Mouse (Mus musculus): ENCODE data around the gene Slc12a8. TPM values are rescaled to one million over a fixed set of nuclear protein-coding genes. Genes with fewer than 3 reads are reported as not detected.

Slc12a8 gene
- total RNA-seq (2014; fragmentation: Nextera tagmentation): not detected in 2 replicates
- total RNA-seq (2017): 0.49 TPM in 1 of 2 replicates, not detected in the other
- polyA plus RNA-seq (2012): not detected in 2 replicates

DNA sequence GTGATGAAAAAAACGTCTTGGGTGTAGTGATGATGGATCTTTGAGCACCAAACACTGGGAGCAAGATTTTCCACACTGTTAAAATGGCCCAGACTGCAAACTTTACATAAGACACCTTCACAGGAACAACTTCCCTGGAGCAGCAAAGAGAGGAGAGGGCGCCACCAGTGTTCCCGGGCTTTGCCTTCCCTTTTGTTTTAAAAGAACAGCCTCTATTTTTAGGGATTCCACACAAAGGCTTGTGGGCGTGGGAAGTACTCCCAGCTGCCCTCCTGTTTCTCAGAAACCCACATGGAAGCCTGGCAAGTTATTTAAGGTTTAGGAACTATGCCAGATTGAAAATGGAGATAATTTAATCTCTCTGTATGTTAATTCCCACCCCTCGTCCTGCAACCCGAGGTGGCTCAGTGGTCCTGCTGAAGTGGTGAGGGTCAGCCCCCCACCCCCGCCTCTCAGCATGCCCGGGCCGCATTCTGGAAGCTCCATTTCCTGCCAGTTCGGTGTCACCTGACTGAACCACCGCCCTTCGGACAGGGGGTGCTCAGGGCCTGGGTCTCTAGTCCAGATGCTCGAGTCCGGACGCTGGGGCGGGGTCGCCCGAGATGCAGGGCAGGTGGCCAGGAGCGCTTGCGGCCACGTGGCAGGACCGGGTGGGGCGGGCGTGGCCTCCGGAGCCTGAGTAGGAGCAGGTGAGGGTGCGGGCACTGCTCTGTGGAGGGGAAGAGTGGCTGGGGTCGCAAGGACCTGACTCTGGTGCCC lies at the start of gene Slc12a8:
Gene Slc12a8 (plus strand): TSS at position 522 of the 759 bp plus-strand sequence.
- Histone ChIP-seq H3K27me3 (ENCODE audit: insufficient read depth, low read length) (peaks cover 43% of the 10 kb centered on the region), H3K9me3 (replicated peaks) (no peaks in the 10 kb centered on the region), H3K4me1 (ENCODE audit: insufficient read depth, low read depth, low read length) (no peaks in the 10 kb centered on the region), H3K36me3 (replicated peaks) (no peaks in the 10 kb centered on the region), H3K4me3 (ENCODE audit: low read depth, low read length) (no peak within 1 kb of the TSS)
- TF ChIP-seq POLR2AphosphoS5 (IDR thresholded peaks at IDR 0.05; ENCODE audit: insufficient replicate concordance, low read depth, low read length): no peak
- TF ChIP-seq GATA1 (IDR thresholded peaks at IDR 0.05; ENCODE audit: borderline replicate concordance, low read length): no peak
- TF ChIP-seq TAL1 (conservative IDR thresholded peaks at IDR 0.05; ENCODE audit: low read depth, low read length): no peak
- no peak for TF ChIP-seq GATA2 (IDR thresholded peaks at IDR 0.05; ENCODE audit: borderline replicate concordance, low read depth, low read length)
- no peak for TF ChIP-seq CTCF (IDR thresholded peaks at IDR 0.05; ENCODE audit: low read depth, low read length)
- no peak for DNase-seq (ENCODE audit: low spot score)
- no peak for ATAC-seq (ENCODE audit: extremely low read depth, insufficient number of reproducible peaks, low FRiP score, poor library complexity, severe bottlenecking)

DNA sequence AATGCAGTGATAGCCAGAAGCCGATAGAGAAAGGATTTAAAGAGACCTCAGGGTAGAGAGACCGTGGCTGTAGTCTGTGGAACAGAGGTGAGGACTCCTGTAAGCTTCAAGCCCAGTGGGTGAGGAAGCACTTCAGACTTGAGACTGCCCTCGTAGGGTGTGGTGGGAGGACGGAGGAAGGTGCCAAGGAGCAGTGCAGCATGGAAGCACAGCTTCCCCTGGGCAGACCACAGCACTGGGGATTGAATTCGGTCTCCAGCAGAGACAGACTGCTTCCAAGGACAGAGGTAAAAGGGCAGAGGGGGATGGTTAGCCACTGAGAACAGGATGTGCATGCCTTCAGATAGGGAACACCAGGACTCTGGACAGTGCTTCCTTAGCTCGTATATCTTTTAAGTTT lies 49.7 kb upstream of the Slc12a8 start:
- Histone ChIP-seq H3K36me3 (replicated peaks) (peaks cover 71% of the 10 kb centered on the region), H3K27me3 (ENCODE audit: insufficient read depth, low read length) (no peaks in the 10 kb centered on the region), H3K4me1 (ENCODE audit: insufficient read depth, low read depth, low read length) (0 out of 2 replicates have a peak, but pooled peaks cover 2% of the 10 kb centered on the region), H3K4me3 (ENCODE audit: low read depth, low read length) (no peak overlapping the region), H3K9me3 (replicated peaks) (no peaks in the 10 kb centered on the region)
- TF ChIP-seq CTCF (IDR thresholded peaks at IDR 0.05; ENCODE audit: low read depth, low read length) (no peak), GATA1 (IDR thresholded peaks at IDR 0.05; ENCODE audit: borderline replicate concordance, low read length) (no peak), GATA2 (IDR thresholded peaks at IDR 0.05; ENCODE audit: borderline replicate concordance, low read depth, low read length) (no peak), POLR2AphosphoS5 (IDR thresholded peaks at IDR 0.05; ENCODE audit: insufficient replicate concordance, low read depth, low read length) (no peak), TAL1 (conservative IDR thresholded peaks at IDR 0.05; ENCODE audit: low read depth, low read length) (no peak)
- DNase-seq (ENCODE audit: low spot score) (no peak), ATAC-seq (ENCODE audit: extremely low read depth, insufficient number of reproducible peaks, low FRiP score, poor library complexity, severe bottlenecking) (no peak)

DNA sequence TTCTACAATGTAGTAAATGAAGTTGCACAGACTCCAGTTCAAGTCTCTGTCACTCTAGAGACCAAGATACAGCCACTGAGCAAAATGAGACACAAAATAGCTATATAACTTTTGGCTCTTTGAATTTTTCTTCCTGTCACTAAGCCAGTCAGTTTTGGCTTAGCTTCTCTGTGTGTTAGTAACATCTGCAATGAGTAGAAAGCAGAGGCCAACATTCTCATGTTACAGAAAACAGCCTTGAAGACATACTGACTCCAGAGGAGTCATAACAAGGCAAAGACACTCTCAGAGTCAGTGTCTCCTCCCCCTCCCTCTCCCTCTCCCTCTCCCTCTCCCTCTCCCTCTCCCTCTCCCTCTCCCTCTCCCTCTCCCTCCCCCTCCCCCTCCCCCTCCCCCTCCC lies 47.2 kb upstream of the Slc12a8 start:
- H3K4me1 ChIP-seq (ENCODE audit: insufficient read depth, low read depth, low read length): peaks cover 7% of the 10 kb centered on the region; the same call in 1 of the 2 replicates
- DNase-seq (ENCODE audit: low spot score) (no peak), ATAC-seq (ENCODE audit: extremely low read depth, insufficient number of reproducible peaks, low FRiP score, poor library complexity, severe bottlenecking) (no peak)
- peaks cover 65% of the 10 kb centered on the region for H3K36me3 ChIP-seq (replicated peaks)
- H3K9me3 ChIP-seq (replicated peaks): no peaks in the 10 kb centered on the region
- H3K4me3 ChIP-seq (ENCODE audit: low read depth, low read length): no peak overlapping the region
- TF ChIP-seq GATA1 (IDR thresholded peaks at IDR 0.05; ENCODE audit: borderline replicate concordance, low read length): no peak
- TF ChIP-seq POLR2AphosphoS5 (IDR thresholded peaks at IDR 0.05; ENCODE audit: insufficient replicate concordance, low read depth, low read length): no peak
- TF ChIP-seq CTCF (IDR thresholded peaks at IDR 0.05; ENCODE audit: low read depth, low read length): no peak
- TF ChIP-seq TAL1 (conservative IDR thresholded peaks at IDR 0.05; ENCODE audit: low read depth, low read length): no peak
- no peak for TF ChIP-seq GATA2 (IDR thresholded peaks at IDR 0.05; ENCODE audit: borderline replicate concordance, low read depth, low read length)
- no peaks in the 10 kb centered on the region for H3K27me3 ChIP-seq (ENCODE audit: insufficient read depth, low read length)

DNA sequence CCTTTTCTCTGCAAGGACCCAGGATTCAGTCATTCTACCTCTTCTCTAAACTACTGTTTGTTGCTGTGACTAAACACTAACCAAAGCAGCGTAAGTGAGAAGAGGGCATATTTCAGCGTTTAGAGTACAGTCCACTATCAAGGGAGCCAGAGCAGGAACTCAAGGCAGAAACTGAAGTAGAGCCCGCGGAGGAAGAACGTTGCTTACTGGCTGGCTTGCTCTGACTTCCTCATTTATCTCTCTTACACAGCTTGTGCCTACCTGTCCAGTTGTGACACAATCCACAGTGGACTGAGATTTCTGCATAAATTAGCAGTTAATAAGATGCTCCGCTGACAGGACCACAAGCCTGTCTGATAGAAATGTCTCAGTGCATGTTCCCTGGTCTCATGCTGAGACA lies 42.7 kb upstream of the Slc12a8 start:
- Histone ChIP-seq H3K4me3 (ENCODE audit: low read depth, low read length) (no peak overlapping the region), H3K36me3 (replicated peaks) (peaks cover 68% of the 10 kb centered on the region), H3K27me3 (ENCODE audit: insufficient read depth, low read length) (no peaks in the 10 kb centered on the region), H3K9me3 (replicated peaks) (no peaks in the 10 kb centered on the region), H3K4me1 (ENCODE audit: insufficient read depth, low read depth, low read length) (peaks cover 4% of the 10 kb centered on the region; the same call in 1 of the 2 replicates)
- TF ChIP-seq CTCF (IDR thresholded peaks at IDR 0.05; ENCODE audit: low read depth, low read length) (no peak), POLR2AphosphoS5 (IDR thresholded peaks at IDR 0.05; ENCODE audit: insufficient replicate concordance, low read depth, low read length) (no peak), GATA2 (IDR thresholded peaks at IDR 0.05; ENCODE audit: borderline replicate concordance, low read depth, low read length) (no peak), TAL1 (conservative IDR thresholded peaks at IDR 0.05; ENCODE audit: low read depth, low read length) (no peak), GATA1 (IDR thresholded peaks at IDR 0.05; ENCODE audit: borderline replicate concordance, low read length) (no peak)
- ATAC-seq (ENCODE audit: extremely low read depth, insufficient number of reproducible peaks, low FRiP score, poor library complexity, severe bottlenecking) (no peak), DNase-seq (ENCODE audit: low spot score) (no peak)

DNA sequence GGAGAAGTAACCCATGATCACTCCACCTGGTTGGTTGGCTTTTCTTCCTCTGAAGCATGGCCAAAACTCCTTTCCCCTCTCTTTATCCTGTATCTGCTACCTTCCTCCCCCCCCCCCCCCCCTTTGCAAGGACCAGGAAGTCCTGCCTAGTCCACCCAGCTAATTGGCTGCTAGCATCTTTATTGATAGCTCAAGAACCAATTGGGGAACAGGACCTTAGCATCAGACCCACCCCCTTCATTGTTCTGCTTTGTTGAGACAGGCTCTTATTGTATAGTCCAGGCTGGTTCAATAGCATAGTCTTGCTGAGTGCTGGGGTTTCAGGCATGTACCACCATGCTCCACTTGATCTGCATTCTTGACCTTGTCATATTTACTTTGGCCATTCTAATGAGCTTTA lies 37.2 kb upstream of the Slc12a8 start:
- Histone ChIP-seq H3K36me3 (replicated peaks) (peaks cover 68% of the 10 kb centered on the region), H3K4me3 (ENCODE audit: low read depth, low read length) (no peak overlapping the region), H3K27me3 (ENCODE audit: insufficient read depth, low read length) (no peaks in the 10 kb centered on the region), H3K4me1 (ENCODE audit: insufficient read depth, low read depth, low read length) (no peaks in the 10 kb centered on the region), H3K9me3 (replicated peaks) (no peaks in the 10 kb centered on the region)
- no peak for TF ChIP-seq GATA1 (IDR thresholded peaks at IDR 0.05; ENCODE audit: borderline replicate concordance, low read length)
- no peak for TF ChIP-seq TAL1 (conservative IDR thresholded peaks at IDR 0.05; ENCODE audit: low read depth, low read length)
- TF ChIP-seq GATA2 (IDR thresholded peaks at IDR 0.05; ENCODE audit: borderline replicate concordance, low read depth, low read length): no peak
- no peak for TF ChIP-seq CTCF (IDR thresholded peaks at IDR 0.05; ENCODE audit: low read depth, low read length)
- TF ChIP-seq POLR2AphosphoS5 (IDR thresholded peaks at IDR 0.05; ENCODE audit: insufficient replicate concordance, low read depth, low read length): no peak
- no peak for DNase-seq (ENCODE audit: low spot score)
- no peak for ATAC-seq (ENCODE audit: extremely low read depth, insufficient number of reproducible peaks, low FRiP score, poor library complexity, severe bottlenecking)

DNA sequence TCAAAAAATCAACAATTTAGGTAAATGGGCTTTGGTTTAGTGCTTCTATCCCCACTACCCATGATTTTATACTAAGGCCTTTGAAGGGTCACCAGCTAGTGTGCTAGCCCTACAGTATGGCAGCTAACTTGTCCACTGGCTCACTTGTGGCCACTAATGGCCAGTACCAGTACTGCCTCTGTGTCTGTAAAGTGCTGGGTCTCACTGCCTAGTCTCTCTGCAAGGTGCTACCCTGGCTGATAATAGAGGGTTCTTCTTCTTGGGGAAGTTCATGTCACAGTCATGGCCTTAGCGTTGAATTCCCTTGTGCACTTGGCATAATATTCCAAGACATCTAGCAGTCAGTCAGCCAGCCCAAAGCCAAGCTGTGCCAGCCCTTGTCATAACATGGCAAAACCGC lies 36.0 kb upstream of the Slc12a8 start:
- Histone ChIP-seq H3K36me3 (replicated peaks) (peaks cover 74% of the 10 kb centered on the region), H3K4me3 (ENCODE audit: low read depth, low read length) (no peak overlapping the region), H3K4me1 (ENCODE audit: insufficient read depth, low read depth, low read length) (no peaks in the 10 kb centered on the region), H3K27me3 (ENCODE audit: insufficient read depth, low read length) (no peaks in the 10 kb centered on the region), H3K9me3 (replicated peaks) (no peaks in the 10 kb centered on the region)
- TF ChIP-seq TAL1 (conservative IDR thresholded peaks at IDR 0.05; ENCODE audit: low read depth, low read length) (no peak), CTCF (IDR thresholded peaks at IDR 0.05; ENCODE audit: low read depth, low read length) (0 out of 2 replicates have a peak, but pooled peaks have one; percentile 31)
- DNase-seq (ENCODE audit: low spot score) (peak; percentile 13), ATAC-seq (ENCODE audit: extremely low read depth, insufficient number of reproducible peaks, low FRiP score, poor library complexity, severe bottlenecking) (no peak)
